Mouse (Mus musculus): ENCODE results near the gene Olfr211. TPM values are rescaled to one million over a fixed set of nuclear protein-coding genes. Genes with fewer than 3 reads are reported as not detected.
"Not testable (repeated sequence)": the region's sequence is repeated elsewhere in the genome, so short reads cannot be mapped to it uniquely, and the experiment has no call there.

The Olfr211 gene
- polyA plus RNA-seq, 1 experiment, result not detected

GRCm38 (mm10) chr6:116493742-116494141, 4.9 kb downstream of the Olfr211 start:
- no peak for TF ChIP-seq POLR2A (IDR thresholded peaks at IDR 0.05; ENCODE audit: borderline replicate concordance, extremely low read depth, insufficient read depth, insufficient read length, poor library complexity, severe bottlenecking)
- TF ChIP-seq CTCF (IDR thresholded peaks at IDR 0.05; ENCODE audit: borderline replicate concordance, extremely low read depth, insufficient read depth, insufficient read length), result no peak
- DNase-seq (ENCODE audit: low read depth), result no peak

GRCm38 (mm10) chr6:116495960-116496359, 7.1 kb downstream of the Olfr211 start:
- no peak for TF ChIP-seq POLR2A (IDR thresholded peaks at IDR 0.05; ENCODE audit: borderline replicate concordance, extremely low read depth, insufficient read depth, insufficient read length, poor library complexity, severe bottlenecking)
- TF ChIP-seq CTCF (IDR thresholded peaks at IDR 0.05; ENCODE audit: borderline replicate concordance, extremely low read depth, insufficient read depth, insufficient read length), result no peak
- DNase-seq (ENCODE audit: low read depth), result no peak

- not testable (repeated sequence) for DNase-seq (ENCODE audit: low read depth)
These were observed 17.6 kb downstream of the Olfr211 start, which contains the start of gene Olfr212 for GRCm38 (mm10) chr6:116506302-116507003. TSS of gene Olfr212 (plus strand) at chr6:116506516.

- TF ChIP-seq POLR2A (IDR thresholded peaks at IDR 0.05; ENCODE audit: borderline replicate concordance, extremely low read depth, insufficient read depth, insufficient read length, poor library complexity, severe bottlenecking), result no peak
- TF ChIP-seq CTCF (IDR thresholded peaks at IDR 0.05; ENCODE audit: borderline replicate concordance, extremely low read depth, insufficient read depth, insufficient read length), result no peak
- DNase-seq (ENCODE audit: low read depth), result no peak
These were observed 25.9 kb downstream of the Olfr211 start for GRCm38 (mm10) chr6:116514832-116515231.

- TF ChIP-seq POLR2A (IDR thresholded peaks at IDR 0.05; ENCODE audit: borderline replicate concordance, extremely low read depth, insufficient read depth, insufficient read length, poor library complexity, severe bottlenecking), result no peak
- no peak for TF ChIP-seq CTCF (IDR thresholded peaks at IDR 0.05; ENCODE audit: borderline replicate concordance, extremely low read depth, insufficient read depth, insufficient read length)
- no peak for DNase-seq (ENCODE audit: low read depth)
These were observed 49.3 kb downstream of the Olfr211 start, which contains the start of gene Olfr213 for GRCm38 (mm10) chr6:116538156-116538555. TSS of gene Olfr213 (plus strand) at chr6:116538456.

GRCm38 (mm10) chr6:116542500-116542899, 53.6 kb downstream of the Olfr211 start:
- TF ChIP-seq POLR2A (IDR thresholded peaks at IDR 0.05; ENCODE audit: borderline replicate concordance, extremely low read depth, insufficient read depth, insufficient read length, poor library complexity, severe bottlenecking), result no peak
- TF ChIP-seq CTCF (IDR thresholded peaks at IDR 0.05; ENCODE audit: borderline replicate concordance, extremely low read depth, insufficient read depth, insufficient read length), result no peak
- DNase-seq (ENCODE audit: low read depth), result no peak

Other genes starting within 250 kb of the Olfr211 start
- gene Zfand4, start 224.9 kb upstream of the Olfr211 start, polyA plus RNA-seq (2012; rRNA removed), result 6.5 and 7.7 TPM in 2 replicates
- gene March8, start 151.1 kb upstream of the Olfr211 start, polyA plus RNA-seq (2012; rRNA removed), result 166 and 169 TPM in 2 replicates
- gene Alox5, start 27.9 kb upstream of the Olfr211 start, polyA plus RNA-seq (2012; rRNA removed), result 0.33 and 0.46 TPM in 2 replicates
- 0.03 and 0.04 TPM in 2 replicates for gene Olfr212, start 17.4 kb downstream of the Olfr211 start, polyA plus RNA-seq (2012; rRNA removed)
- not detected in 2 replicates for gene Olfr213, start 49.4 kb downstream of the Olfr211 start, polyA plus RNA-seq (2012; rRNA removed)
- gene Gm5580, start 62.0 kb downstream of the Olfr211 start, polyA plus RNA-seq (2012; rRNA removed), result 0.15 TPM in 1 of 2 replicates, not detected in the other
- not detected in 2 replicates for gene Olfr214, start 65.1 kb downstream of the Olfr211 start, polyA plus RNA-seq (2012; rRNA removed)
- 0.01 TPM in 1 of 2 replicates, not detected in the other for gene Olfr215, start 95.1 kb downstream of the Olfr211 start, polyA plus RNA-seq (2012; rRNA removed)
- gene Zfp422, start 139.9 kb downstream of the Olfr211 start, polyA plus RNA-seq (2012; rRNA removed), result 112 and 162 TPM in 2 replicates
- gene Depp1, start 161.5 kb downstream of the Olfr211 start, polyA plus RNA-seq (2012; rRNA removed), result 3.2 and 3.4 TPM in 2 replicates
- 6.8 and 11.2 TPM in 2 replicates for gene Rassf4, start 184.9 kb downstream of the Olfr211 start, polyA plus RNA-seq (2012; rRNA removed)
- gene Tmem72, start 227.8 kb downstream of the Olfr211 start, polyA plus RNA-seq (2012; rRNA removed), result 0.18 and 0.63 TPM in 2 replicates